Mouse (Mus musculus) heart, embryonic 13.5 days (tissue): ENCODE measurements around the gene Rnf213. TPM values are rescaled to one million over a fixed set of nuclear protein-coding genes. Genes with fewer than 3 reads are reported as not detected.

ENCODE experiments used
- ATAC-seq: fragments of 200-750 bp; cut with Nextera tagmentation; 2 replicates; pipeline ENCODE4 v1.8.0; 2017; ENCODE audit warnings: moderate TSS enrichment; ENCODE audit not compliant: insufficient number of reproducible peaks, low FRiP score, low TSS enrichment; ENCODE audit errors: extremely low read depth
- H3K27ac ChIP-seq: fragments of 300-500 bp; sonication (generic); replicated peaks from 2 replicates; pipeline ENCODE4 v1.5.1; 2015; ENCODE audit warnings: moderate library complexity, mild to moderate bottlenecking, inconsistent platforms
- H3K27me3 ChIP-seq: fragments of 300-500 bp; sonication (generic); replicated peaks from 2 replicates; pipeline ENCODE4 v1.6.1; 2015; ENCODE audit warnings: mild to moderate bottlenecking, inconsistent platforms
- H3K36me3 ChIP-seq: fragments of 300-500 bp; sonication (generic); 2 replicates; pipeline ENCODE4 v1.6.1; 2015; ENCODE audit warnings: mild to moderate bottlenecking, inconsistent platforms
- H3K4me1 ChIP-seq: fragments of 300-500 bp; sonication (generic); 2 replicates; pipeline ENCODE4 v1.6.1; 2015; ENCODE audit warnings: inconsistent platforms
- H3K4me2 ChIP-seq: fragments of 300-500 bp; sonication (generic); 2 replicates; pipeline ENCODE4 v1.6.1; 2015; ENCODE audit warnings: inconsistent platforms, mild to moderate bottlenecking, moderate library complexity
- H3K4me3 ChIP-seq: fragments of 300-500 bp; sonication (generic); 2 replicates; pipeline ENCODE4 v1.5.1; 2015; ENCODE audit warnings: moderate library complexity, mild to moderate bottlenecking, inconsistent platforms
- H3K9ac ChIP-seq: fragments of 300-500 bp; sonication (generic); 2 replicates; pipeline ENCODE4 v1.6.1; 2015; ENCODE audit warnings: inconsistent platforms, mild to moderate bottlenecking, moderate library complexity
- H3K9me3 ChIP-seq: fragments of 300-500 bp; sonication (generic); 2 replicates; pipeline ENCODE4 v1.6.1; 2016; ENCODE audit warnings: inconsistent platforms
- whole genome bisulfite sequencing: fragments of 180-500 bp; shearing (Covaris S2); methylation state at CpG from one replicate; pipeline ENCODE4 v1.1.7; 2015; ENCODE audit warnings: mixed read lengths; 5-methylcytosine and 5-hydroxymethylcytosine counted together
- polyA plus RNA-seq: library from polyadenylated mRNA; unstranded; fragments of >200 nt; fragmentation: Nextera tagmentation; extraction: Ambion mirVana; gene quantifications from 2 replicates; pipeline ENCODE4 v1.2.1, GENCODE M21; 2015

Gene Rnf213
- 5.5 and 6.8 TPM in 2 replicates for polyA plus RNA-seq

DNA sequence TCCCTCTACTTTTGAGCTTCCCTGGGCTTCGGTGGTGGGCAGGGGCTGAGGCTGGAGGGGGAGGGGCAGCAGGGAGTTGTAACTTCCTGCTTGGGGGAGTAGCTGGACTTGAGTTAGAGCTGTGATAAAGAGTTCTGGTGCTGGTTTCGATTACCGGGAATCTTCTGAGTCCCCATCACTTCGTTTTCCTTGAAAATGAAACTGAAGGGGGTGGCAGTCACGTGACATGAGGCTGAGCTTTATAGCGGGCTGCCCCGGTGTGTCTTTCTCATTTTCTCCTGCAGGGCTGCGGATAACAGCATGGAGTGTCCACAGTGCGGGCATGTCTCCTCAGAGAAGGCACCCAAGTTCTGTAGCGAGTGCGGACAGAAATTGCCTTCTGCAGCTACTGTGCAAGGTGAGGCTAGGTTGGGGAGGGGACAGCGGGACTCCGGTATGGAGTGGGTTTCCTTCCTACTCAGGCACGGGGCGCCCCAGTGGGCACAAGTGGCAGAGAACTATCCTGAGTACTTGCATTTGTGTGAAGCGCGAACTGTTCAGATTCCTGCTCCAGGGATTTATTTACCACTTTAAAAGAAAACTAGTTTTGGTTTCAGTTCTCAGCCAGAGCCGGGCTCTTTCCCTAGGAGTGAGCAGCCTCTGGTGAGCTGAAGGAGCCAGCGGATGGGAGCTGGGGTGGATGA lies at the start of gene Rnf213:
Gene Rnf213 (plus strand): TSS at position 301 of the 683 bp plus-strand sequence.
- 2% methylated on average over 19 of the region's 19 CpGs for WGBS
- Histone ChIP-seq H3K4me2 (peak within 1 kb of the TSS; percentile 90), H3K9ac (peak within 1 kb of the TSS; percentile 86), H3K27me3 (peaks cover 20% of the 10 kb centered on the region), H3K27ac (peak within 1 kb of the TSS; percentile 97), H3K36me3 (peaks cover 11% of the 10 kb centered on the region), H3K9me3 (no peaks in the 10 kb centered on the region), H3K4me3 (peak within 1 kb of the TSS; percentile 77), H3K4me1 (peaks cover 46% of the 10 kb centered on the region)
- ATAC-seq: no peak

DNA sequence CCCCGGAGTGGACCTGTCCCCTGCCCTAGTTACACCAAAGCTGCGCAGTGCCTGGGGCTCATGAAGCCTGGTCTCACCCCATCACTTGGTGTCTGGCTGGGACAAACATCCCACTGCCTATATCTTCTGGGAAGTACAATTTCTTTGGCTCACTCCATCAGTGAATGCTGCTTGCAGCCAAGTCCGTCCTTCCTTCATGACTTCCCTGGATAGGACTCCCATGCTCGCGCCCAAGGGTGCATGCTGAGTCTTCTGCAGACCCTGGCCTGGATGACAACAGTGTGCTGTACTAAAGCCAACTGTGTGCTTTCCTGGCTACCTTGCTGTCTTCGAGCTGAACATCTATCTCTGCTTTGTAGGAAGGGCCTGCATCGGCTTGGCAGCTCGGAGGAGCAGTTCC lies 48.7 kb upstream of the Rnf213 start:
- Histone ChIP-seq H3K27me3 (no peaks in the 10 kb centered on the region), H3K4me1 (peaks cover 13% of the 10 kb centered on the region), H3K9me3 (no peaks in the 10 kb centered on the region), H3K4me2 (no peak overlapping the region), H3K27ac (no peak overlapping the region), H3K9ac (no peak overlapping the region), H3K4me3 (no peak overlapping the region), H3K36me3 (peaks cover 21% of the 10 kb centered on the region)
- no peak for ATAC-seq
- 79% methylated on average over 8 of the region's 8 CpGs for WGBS

DNA sequence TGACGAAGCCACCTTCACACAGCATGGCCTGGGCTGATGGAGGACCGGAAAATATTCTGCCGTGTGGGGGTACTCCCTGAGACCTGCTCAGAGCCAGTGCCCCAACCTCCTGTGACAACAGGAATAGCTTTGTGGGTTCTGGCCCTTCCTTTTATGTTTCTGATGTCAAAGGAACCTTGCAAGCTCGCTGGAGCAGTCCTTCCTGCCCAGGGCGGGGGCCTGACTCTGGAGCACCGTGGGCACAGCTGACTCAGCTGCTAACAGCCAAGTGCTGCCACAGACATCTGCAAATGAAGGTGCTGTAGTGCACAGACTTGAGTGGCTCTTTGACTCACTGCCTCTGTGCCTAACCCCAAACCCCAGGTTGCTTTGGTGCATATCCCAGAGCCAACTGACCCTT lies 48.0 kb upstream of the Rnf213 start:
- H3K27ac ChIP-seq: no peak overlapping the region
- no peak overlapping the region for H3K4me2 ChIP-seq
- ATAC-seq: no peak
- H3K9me3 ChIP-seq: no peaks in the 10 kb centered on the region
- no peaks in the 10 kb centered on the region for H3K27me3 ChIP-seq
- peaks cover 25% of the 10 kb centered on the region for H3K36me3 ChIP-seq
- H3K4me3 ChIP-seq: no peak overlapping the region
- peaks cover 11% of the 10 kb centered on the region for H3K4me1 ChIP-seq
- H3K9ac ChIP-seq: no peak overlapping the region
- 67% methylated on average over 6 of the region's 6 CpGs for WGBS

DNA sequence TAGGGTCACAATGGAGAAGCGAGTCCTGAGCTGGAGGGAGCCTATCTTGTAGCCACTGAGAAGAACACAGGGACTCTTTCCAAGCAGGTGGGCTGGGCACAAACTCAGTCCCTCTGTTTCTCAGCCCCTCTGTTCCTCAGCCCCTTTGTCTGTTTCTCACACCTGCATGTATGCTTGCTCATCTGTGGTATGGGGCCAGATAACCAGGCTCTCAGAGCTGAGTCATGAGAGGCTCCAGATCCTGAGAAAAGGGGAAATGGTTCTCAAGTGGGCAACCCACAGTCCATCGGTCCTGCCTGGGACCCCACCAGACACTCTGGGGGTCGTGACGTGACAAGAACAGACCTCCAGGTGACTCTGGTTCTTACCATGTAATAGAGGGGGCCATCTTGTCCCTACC lies 45.8 kb upstream of the Rnf213 start:
- Histone ChIP-seq H3K4me1 (peaks cover 9% of the 10 kb centered on the region), H3K9ac (no peak overlapping the region), H3K9me3 (no peaks in the 10 kb centered on the region), H3K4me2 (no peak overlapping the region), H3K36me3 (peaks cover 32% of the 10 kb centered on the region), H3K27me3 (no peaks in the 10 kb centered on the region), H3K4me3 (no peak overlapping the region), H3K27ac (no peak overlapping the region)
- ATAC-seq: no peak
- 80% methylated on average over 4 of the region's 4 CpGs for WGBS

DNA sequence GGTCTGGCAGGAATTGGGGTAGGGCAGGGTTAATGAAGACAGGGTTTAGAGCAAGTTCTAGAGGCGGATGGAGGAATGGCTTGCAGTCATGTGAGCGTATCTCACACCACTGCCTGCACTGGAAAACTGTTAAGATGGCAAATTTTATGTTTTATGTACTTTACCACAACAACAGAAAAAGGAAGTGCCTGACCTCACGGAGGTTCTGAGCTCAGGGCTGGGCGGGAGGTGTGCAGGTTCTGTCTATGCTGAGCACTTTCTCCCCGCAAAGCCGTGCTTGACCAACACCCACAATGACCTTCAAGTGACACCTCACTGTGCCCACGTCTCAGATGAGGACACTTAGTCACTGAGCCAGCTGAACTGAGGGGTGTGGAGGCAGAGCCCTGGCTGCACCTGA lies 40.8 kb upstream of the Rnf213 start:
- H3K9ac ChIP-seq: no peak overlapping the region
- H3K4me2 ChIP-seq: no peak overlapping the region
- H3K4me3 ChIP-seq: no peak overlapping the region
- H3K36me3 ChIP-seq: peaks cover 14% of the 10 kb centered on the region
- H3K27me3 ChIP-seq: 0 out of 2 replicates have a peak, but pooled peaks cover 3% of the 10 kb centered on the region
- peaks cover 24% of the 10 kb centered on the region for H3K4me1 ChIP-seq
- WGBS: 65% methylated on average over 7 of the region's 7 CpGs
- no peaks in the 10 kb centered on the region for H3K9me3 ChIP-seq
- no peak overlapping the region for H3K27ac ChIP-seq
- ATAC-seq: no peak

DNA sequence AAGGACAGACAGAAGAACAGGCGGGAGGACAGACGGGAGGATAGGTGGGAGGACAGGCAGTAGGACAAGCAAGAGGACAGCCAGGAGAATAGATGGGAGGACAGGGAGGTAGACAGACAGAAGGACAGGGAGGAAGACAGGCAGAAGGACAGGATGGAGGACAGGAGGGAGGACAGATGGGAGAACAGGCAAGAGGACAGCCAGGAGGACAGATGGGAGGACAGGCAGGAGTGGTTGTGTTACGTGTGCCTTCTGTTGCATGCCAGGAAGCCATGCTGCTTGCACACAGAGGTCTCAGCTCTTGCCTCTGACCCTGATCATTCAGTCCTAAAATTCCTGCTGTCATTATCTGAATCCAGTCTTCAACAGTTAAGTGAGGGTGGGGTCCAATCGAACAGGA lies 39.0 kb upstream of the Rnf213 start:
- H3K36me3 ChIP-seq: peaks cover 25% of the 10 kb centered on the region
- no peak overlapping the region for H3K4me3 ChIP-seq
- no peaks in the 10 kb centered on the region for H3K9me3 ChIP-seq
- H3K27me3 ChIP-seq: 0 out of 2 replicates have a peak, but pooled peaks cover 3% of the 10 kb centered on the region
- no peak for ATAC-seq
- H3K9ac ChIP-seq: peak overlapping the region; percentile 88
- no peak overlapping the region; the same call in 1 of the 2 replicates for H3K4me2 ChIP-seq
- H3K27ac ChIP-seq: no peak overlapping the region
- peaks cover 24% of the 10 kb centered on the region for H3K4me1 ChIP-seq
- WGBS: 67% methylated on average over 4 of the region's 4 CpGs

DNA sequence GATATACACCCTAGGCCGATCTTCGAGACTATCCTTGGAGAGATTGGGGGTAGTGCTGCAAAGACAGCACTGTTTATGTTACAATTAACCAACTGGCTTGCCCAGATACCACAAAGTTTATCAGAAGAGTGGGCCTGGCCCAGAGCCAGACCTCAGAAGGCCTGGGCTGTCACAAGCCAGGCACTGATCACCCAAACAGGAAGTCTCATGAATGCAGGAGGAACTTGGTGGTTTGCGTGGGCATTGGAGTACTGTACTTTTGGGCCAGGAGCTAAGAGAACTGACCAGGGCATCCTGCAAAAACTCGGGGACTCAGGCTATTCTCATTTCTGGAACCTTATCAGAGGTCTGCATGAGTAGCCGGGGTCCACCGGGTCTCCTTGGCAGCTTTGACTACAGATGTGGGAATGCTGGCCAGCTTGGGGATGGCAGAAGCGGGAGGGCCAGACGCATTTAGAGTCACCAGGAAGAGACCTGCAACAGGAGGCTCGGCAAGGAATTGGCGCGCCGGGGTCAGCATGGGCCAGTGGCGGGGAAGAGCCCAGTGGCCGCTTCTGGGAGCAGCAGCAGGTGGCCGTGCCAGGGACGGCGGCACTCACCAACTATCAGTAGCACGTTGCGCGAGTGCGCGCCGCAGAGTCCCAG lies 38.0 kb upstream of the Rnf213 start:
- Histone ChIP-seq H3K36me3 (peaks cover 30% of the 10 kb centered on the region), H3K27me3 (0 out of 2 replicates have a peak, but pooled peaks cover 3% of the 10 kb centered on the region), H3K9ac (peak overlapping the region; percentile 88), H3K4me3 (peak overlapping the region; percentile 87), H3K4me1 (peaks cover 24% of the 10 kb centered on the region), H3K4me2 (peak overlapping the region; percentile 95), H3K9me3 (no peaks in the 10 kb centered on the region), H3K27ac (peak overlapping the region; percentile 92)
- WGBS: 2% methylated on average over 23 of the region's 23 CpGs
- ATAC-seq: 0 out of 2 replicates have a peak, but pooled peaks have one; percentile 12

DNA sequence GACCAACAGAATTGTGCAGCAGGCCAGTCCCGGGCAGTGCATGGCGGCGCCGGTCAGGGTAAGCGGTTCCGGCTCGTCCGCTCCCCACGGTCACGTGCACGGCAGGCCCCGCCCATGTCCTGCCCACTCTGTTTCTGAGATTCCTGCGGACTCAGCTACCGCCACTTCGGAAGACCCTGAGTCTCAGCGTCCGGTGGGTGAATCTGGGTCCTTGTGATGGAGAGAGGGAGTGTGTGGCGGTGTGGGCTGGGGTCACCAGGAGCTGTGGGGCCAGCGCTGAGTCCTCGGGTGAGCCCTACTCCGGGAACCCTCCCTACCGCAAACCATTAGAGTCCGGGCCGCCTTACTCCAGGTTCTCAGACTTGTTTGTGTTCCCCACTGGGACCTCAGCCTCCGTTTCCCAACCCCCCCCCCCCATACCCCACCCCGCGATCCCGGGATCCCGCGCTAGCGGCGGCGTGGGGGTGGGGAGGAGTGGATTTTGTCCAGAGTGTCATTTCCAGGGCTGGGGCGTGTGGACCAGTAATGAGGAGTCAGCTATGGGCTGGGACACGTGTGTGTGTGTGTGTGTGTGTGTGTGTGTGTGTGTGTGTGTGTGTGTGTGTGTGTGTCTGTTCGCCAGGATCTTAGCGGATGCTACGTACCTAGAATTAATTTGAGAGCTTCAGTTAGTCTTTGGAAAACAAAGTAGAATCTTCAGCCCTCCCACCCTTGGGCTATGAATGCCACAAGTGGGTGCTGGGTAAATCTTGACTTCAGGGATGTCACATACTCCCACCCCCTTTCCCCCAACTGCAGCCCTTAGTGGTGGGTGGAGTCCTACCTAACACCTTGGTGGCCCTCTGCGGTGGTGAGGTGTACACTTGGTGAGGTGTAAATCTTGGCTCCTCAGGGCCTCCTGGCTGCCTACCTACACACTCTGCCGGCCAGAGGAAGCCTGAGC lies 37.2 kb upstream of the Rnf213 start, which contains the start of the genes Sgsh and Slc26a11:
Gene Sgsh (minus strand): TSS at position 94 of the 943 bp plus-strand sequence.
Gene Slc26a11 (plus strand): TSS at position 115 of the 943 bp plus-strand sequence.
- peak; percentile 91 for ATAC-seq
- Histone ChIP-seq H3K4me3 (peak within 1 kb of the TSS; percentile 87), H3K27ac (peak within 1 kb of the TSS; percentile 92), H3K27me3 (0 out of 2 replicates have a peak, but pooled peaks cover 3% of the 10 kb centered on the region), H3K9ac (peak within 1 kb of the TSS; percentile 88), H3K9me3 (no peaks in the 10 kb centered on the region), H3K4me1 (peaks cover 24% of the 10 kb centered on the region), H3K4me2 (peak within 1 kb of the TSS; percentile 95), H3K36me3 (peaks cover 30% of the 10 kb centered on the region)
- 2% methylated on average over 39 of the region's 40 CpGs for WGBS

DNA sequence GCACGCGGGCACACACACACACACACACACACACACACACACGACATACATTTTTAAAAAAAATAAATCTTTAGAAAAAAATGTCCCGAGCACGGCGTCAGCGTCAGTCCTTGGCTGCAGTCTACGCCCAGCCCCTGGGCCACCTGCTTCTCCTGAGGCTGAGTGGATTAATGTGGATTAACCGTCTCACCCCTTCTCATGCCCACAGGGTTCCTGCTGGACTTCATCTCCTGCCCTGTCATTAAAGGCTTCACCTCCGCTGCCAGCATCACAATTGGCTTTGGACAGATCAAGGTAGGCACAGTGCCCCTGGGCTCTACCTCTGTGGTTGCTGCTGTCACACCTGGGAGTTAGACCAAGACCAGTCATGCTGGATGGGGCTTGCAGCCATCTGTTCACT lies 33.8 kb upstream of the Rnf213 start:
- no peak for ATAC-seq
- Histone ChIP-seq H3K9me3 (no peaks in the 10 kb centered on the region), H3K9ac (no peak overlapping the region), H3K4me1 (peaks cover 29% of the 10 kb centered on the region), H3K36me3 (peaks cover 50% of the 10 kb centered on the region), H3K27ac (no peak overlapping the region), H3K27me3 (no peaks in the 10 kb centered on the region), H3K4me3 (no peak overlapping the region), H3K4me2 (no peak overlapping the region)
- 78% methylated on average over 10 of the region's 10 CpGs for WGBS

DNA sequence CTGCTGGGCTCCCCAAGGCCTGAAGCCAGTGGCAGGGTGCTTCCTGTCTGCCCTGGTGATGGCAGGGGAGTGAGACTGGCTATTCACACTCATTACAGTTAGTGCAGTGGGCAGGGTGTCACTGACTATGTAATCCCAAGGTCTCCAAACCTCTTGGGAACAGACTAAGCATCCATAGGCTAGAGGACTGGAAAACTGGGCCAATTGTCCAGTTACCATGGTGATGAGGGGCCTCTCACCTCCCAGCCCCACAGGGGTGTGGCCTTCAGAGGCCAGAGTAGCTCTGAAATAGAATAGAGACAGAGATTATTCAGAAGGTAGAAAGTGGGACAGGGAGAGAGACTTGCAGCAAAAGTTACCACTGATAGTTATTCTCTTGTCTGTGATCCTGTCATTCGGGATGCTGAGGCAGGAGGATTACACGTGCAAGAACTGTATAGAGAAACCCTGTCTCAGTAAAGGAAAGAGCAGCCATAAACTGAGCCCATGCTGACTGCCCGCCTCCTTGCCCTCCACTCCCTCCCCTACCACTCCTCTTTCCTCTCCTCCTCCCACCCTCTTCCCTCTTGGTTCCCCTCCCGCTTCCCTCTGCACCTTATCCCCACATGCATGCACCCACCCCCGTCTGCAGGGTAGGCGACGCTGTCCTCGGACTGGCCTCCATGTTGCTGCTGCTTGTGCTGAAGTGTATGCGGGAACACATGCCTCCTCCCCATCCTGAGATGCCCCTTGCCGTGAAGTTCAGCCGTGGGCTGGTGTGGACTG lies 29.9 kb upstream of the Rnf213 start:
- Histone ChIP-seq H3K4me3 (no peak overlapping the region), H3K36me3 (peaks cover 76% of the 10 kb centered on the region), H3K4me2 (peak overlapping the region; percentile 5; the same call in 1 of the 2 replicates), H3K27me3 (no peaks in the 10 kb centered on the region), H3K27ac (no peak overlapping the region), H3K4me1 (peaks cover 8% of the 10 kb centered on the region), H3K9me3 (peaks cover 4% of the 10 kb centered on the region; the same call in 1 of the 2 replicates), H3K9ac (no peak overlapping the region)
- WGBS: 37% methylated on average over 11 of the region's 11 CpGs
- no peak for ATAC-seq
